Mouse (Mus musculus): ENCODE measurements around the gene Pcdh7. TPM values are rescaled to one million over a fixed set of nuclear protein-coding genes. Genes with fewer than 3 reads are reported as not detected.

The Pcdh7 gene
- polyA plus RNA-seq, 1 experiment, result 24.7 TPM

DNA sequence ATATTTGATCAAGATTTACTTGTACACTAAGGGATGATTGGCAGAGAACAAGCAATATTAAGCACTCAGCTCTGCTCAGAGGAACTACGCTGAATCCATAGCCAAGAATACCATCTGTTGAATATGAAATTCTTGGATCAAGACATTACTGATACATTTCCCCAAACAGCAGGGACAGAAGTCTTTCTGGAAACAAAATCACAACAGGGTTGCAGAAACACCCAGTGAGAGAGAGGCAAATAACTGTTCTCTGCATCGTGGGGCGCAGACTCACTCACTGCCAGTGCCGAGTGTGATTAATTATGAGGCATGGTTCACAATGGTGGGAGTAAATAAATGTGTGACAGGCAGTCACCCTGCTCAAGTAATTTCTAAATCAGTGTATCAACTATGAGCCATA lies 363.3 kb downstream of the Pcdh7 start:
- TF ChIP-seq MAX (IDR thresholded peaks at IDR 0.05) (no peak), CEBPB (IDR thresholded peaks at IDR 0.05; ENCODE audit: low read depth) (no peak), MYOG (IDR thresholded peaks at IDR 0.05; ENCODE audit: control insufficient read depth, extremely low read depth, insufficient read length) (no peak), FOSL1 (IDR thresholded peaks at IDR 0.05; ENCODE audit: insufficient read depth, low read length, poor library complexity, severe bottlenecking) (no peak), USF1 (IDR thresholded peaks at IDR 0.05; ENCODE audit: low read depth) (no peak), MYOD1 (IDR thresholded peaks at IDR 0.05; ENCODE audit: control insufficient read depth, insufficient read length, low read depth) (no peak), CTCF (IDR thresholded peaks at IDR 0.05; ENCODE audit: control insufficient read depth, insufficient read depth, insufficient read length) (no peak)
- H3K4me3 ChIP-seq (ENCODE audit: insufficient read depth, poor library complexity, severe bottlenecking), result no peak overlapping the region
- H3K36me3 ChIP-seq (ENCODE audit: control insufficient read depth, insufficient read depth), result no peaks in the 10 kb centered on the region
- no peaks in the 10 kb centered on the region for H3K27me3 ChIP-seq (ENCODE audit: control insufficient read depth, insufficient read depth, insufficient read length)
- no peaks in the 10 kb centered on the region for H3K79me3 ChIP-seq (ENCODE audit: low read depth)
- no peaks in the 10 kb centered on the region for H3K79me2 ChIP-seq (ENCODE audit: control insufficient read depth, insufficient read depth)
- no peak overlapping the region for H3ac ChIP-seq (ENCODE audit: control insufficient read depth, insufficient read length, low read depth)

DNA sequence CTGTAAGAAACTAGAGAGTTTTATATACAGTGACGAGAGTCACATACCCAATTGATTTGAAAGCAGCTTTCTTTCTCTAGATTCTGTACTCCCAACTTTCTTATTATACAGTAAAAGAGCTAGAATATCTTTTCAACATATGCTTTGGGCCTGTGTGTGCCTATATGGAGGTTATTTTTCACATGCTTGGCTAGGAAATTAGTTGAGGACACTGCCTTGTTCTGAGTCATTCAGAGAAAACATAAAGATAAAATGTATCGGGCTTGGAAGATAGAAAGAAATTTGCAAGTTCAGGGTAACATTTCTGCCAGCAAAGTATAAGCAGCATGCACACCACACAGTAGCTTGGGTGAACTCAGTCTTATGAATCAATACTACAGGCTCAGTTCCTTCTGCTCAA lies 364.5 kb downstream of the Pcdh7 start:
- TF ChIP-seq MYOG (IDR thresholded peaks at IDR 0.05; ENCODE audit: control insufficient read depth, extremely low read depth, insufficient read length), result no peak
- TF ChIP-seq CEBPB (IDR thresholded peaks at IDR 0.05; ENCODE audit: low read depth), result no peak
- no peak for TF ChIP-seq USF1 (IDR thresholded peaks at IDR 0.05; ENCODE audit: low read depth)
- no peak for TF ChIP-seq MYOD1 (IDR thresholded peaks at IDR 0.05; ENCODE audit: control insufficient read depth, insufficient read length, low read depth)
- no peak for TF ChIP-seq FOSL1 (IDR thresholded peaks at IDR 0.05; ENCODE audit: insufficient read depth, low read length, poor library complexity, severe bottlenecking)
- TF ChIP-seq CTCF (IDR thresholded peaks at IDR 0.05; ENCODE audit: control insufficient read depth, insufficient read depth, insufficient read length), result no peak
- TF ChIP-seq MAX (IDR thresholded peaks at IDR 0.05), result no peak

GRCm38 (mm10) chr5:58083056-58083455 lies 365.3 kb downstream of the Pcdh7 start:
- Histone ChIP-seq H3ac (ENCODE audit: control insufficient read depth, insufficient read length, low read depth) (no peak overlapping the region), H3K4me3 (ENCODE audit: insufficient read depth, poor library complexity, severe bottlenecking) (no peak overlapping the region), H3K79me3 (ENCODE audit: low read depth) (no peaks in the 10 kb centered on the region), H3K36me3 (ENCODE audit: control insufficient read depth, insufficient read depth) (no peaks in the 10 kb centered on the region), H3K79me2 (ENCODE audit: control insufficient read depth, insufficient read depth) (no peaks in the 10 kb centered on the region), H3K27me3 (ENCODE audit: control insufficient read depth, insufficient read depth, insufficient read length) (no peaks in the 10 kb centered on the region)
- TF ChIP-seq MYOG (IDR thresholded peaks at IDR 0.05; ENCODE audit: control insufficient read depth, extremely low read depth, insufficient read length) (no peak), MYOD1 (IDR thresholded peaks at IDR 0.05; ENCODE audit: control insufficient read depth, insufficient read length, low read depth) (no peak), USF1 (IDR thresholded peaks at IDR 0.05; ENCODE audit: low read depth) (no peak), CTCF (IDR thresholded peaks at IDR 0.05; ENCODE audit: control insufficient read depth, insufficient read depth, insufficient read length) (no peak), CEBPB (IDR thresholded peaks at IDR 0.05; ENCODE audit: low read depth) (no peak), FOSL1 (IDR thresholded peaks at IDR 0.05; ENCODE audit: insufficient read depth, low read length, poor library complexity, severe bottlenecking) (no peak), MAX (IDR thresholded peaks at IDR 0.05) (no peak)

More for the DNA sequence above, 364.5 kb downstream of the Pcdh7 start:
- no peaks in the 10 kb centered on the region for H3K27me3 ChIP-seq (ENCODE audit: control insufficient read depth, insufficient read depth, insufficient read length)
- H3K79me3 ChIP-seq (ENCODE audit: low read depth), result no peaks in the 10 kb centered on the region
- H3ac ChIP-seq (ENCODE audit: control insufficient read depth, insufficient read length, low read depth), result no peak overlapping the region
- no peaks in the 10 kb centered on the region for H3K36me3 ChIP-seq (ENCODE audit: control insufficient read depth, insufficient read depth)
- H3K79me2 ChIP-seq (ENCODE audit: control insufficient read depth, insufficient read depth), result no peaks in the 10 kb centered on the region
- H3K4me3 ChIP-seq (ENCODE audit: insufficient read depth, poor library complexity, severe bottlenecking), result no peak overlapping the region

DNA sequence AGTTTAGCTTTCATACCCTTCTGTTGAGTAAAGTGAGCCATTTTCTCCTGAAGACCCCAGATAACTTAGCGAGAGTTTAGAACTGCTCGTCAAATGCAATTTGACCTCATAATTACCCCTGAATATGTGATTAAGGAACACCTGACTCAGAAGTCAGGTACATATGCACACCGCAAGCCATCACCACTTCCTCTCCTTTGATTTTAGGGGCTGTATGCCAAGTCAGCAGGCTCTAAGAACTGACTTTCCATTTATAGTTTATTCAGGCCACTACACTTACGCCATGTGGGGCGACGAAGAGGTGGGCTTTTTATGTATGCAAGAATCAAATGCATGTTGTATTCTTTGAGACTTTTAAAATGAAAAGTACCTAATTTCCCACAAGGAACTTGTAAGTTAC lies 366.2 kb downstream of the Pcdh7 start:
- Histone ChIP-seq H3K79me2 (ENCODE audit: control insufficient read depth, insufficient read depth) (no peaks in the 10 kb centered on the region), H3K27me3 (ENCODE audit: control insufficient read depth, insufficient read depth, insufficient read length) (no peaks in the 10 kb centered on the region), H3ac (ENCODE audit: control insufficient read depth, insufficient read length, low read depth) (no peak overlapping the region), H3K4me3 (ENCODE audit: insufficient read depth, poor library complexity, severe bottlenecking) (no peak overlapping the region), H3K79me3 (ENCODE audit: low read depth) (no peaks in the 10 kb centered on the region), H3K36me3 (ENCODE audit: control insufficient read depth, insufficient read depth) (no peaks in the 10 kb centered on the region)
- TF ChIP-seq FOSL1 (IDR thresholded peaks at IDR 0.05; ENCODE audit: insufficient read depth, low read length, poor library complexity, severe bottlenecking), result no peak
- no peak for TF ChIP-seq CEBPB (IDR thresholded peaks at IDR 0.05; ENCODE audit: low read depth)
- TF ChIP-seq MYOG (IDR thresholded peaks at IDR 0.05; ENCODE audit: control insufficient read depth, extremely low read depth, insufficient read length), result no peak
- TF ChIP-seq MAX (IDR thresholded peaks at IDR 0.05), result no peak
- TF ChIP-seq CTCF (IDR thresholded peaks at IDR 0.05; ENCODE audit: control insufficient read depth, insufficient read depth, insufficient read length), result no peak
- TF ChIP-seq MYOD1 (IDR thresholded peaks at IDR 0.05; ENCODE audit: control insufficient read depth, insufficient read length, low read depth), result no peak
- no peak for TF ChIP-seq USF1 (IDR thresholded peaks at IDR 0.05; ENCODE audit: low read depth)

DNA sequence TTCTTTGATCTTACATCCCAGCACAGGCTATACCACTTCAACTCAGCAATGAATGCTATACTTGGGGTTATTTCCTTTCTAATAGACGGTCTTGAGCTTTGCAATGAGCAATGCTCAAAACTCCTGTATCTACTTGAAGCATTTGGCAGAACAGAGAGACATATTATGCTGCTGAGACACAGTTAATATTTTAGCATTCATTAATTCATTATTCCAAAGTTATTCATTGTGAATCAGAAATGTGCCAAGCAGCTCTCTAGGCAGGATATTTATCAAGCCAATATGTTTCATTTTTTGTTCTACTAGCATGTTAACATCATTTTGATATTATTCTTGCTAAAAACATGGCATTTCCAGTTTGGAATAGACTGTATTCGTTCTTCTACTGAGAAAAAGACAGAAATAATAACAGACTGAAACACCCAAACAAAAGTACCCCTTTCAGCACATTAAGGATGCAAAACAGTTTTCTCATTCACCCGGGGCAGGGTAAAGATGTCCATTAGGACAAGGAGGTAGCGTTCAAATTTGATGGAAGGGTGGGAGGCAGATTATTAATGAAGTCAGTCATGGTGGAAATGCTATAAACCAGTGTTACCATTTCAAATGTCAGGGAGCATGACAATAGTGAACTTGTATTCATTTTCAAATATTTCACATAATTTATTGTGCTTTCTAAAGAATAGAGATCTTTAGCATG lies 391.0 kb downstream of the Pcdh7 start:
- Histone ChIP-seq H3K4me3 (ENCODE audit: insufficient read depth, poor library complexity, severe bottlenecking) (no peak overlapping the region), H3K27me3 (ENCODE audit: control insufficient read depth, insufficient read depth, insufficient read length) (no peaks in the 10 kb centered on the region), H3K36me3 (ENCODE audit: control insufficient read depth, insufficient read depth) (no peaks in the 10 kb centered on the region), H3ac (ENCODE audit: control insufficient read depth, insufficient read length, low read depth) (no peak overlapping the region), H3K79me3 (ENCODE audit: low read depth) (no peaks in the 10 kb centered on the region), H3K79me2 (ENCODE audit: control insufficient read depth, insufficient read depth) (no peaks in the 10 kb centered on the region)
- TF ChIP-seq MYOD1 (IDR thresholded peaks at IDR 0.05; ENCODE audit: control insufficient read depth, insufficient read length, low read depth), result no peak
- no peak for TF ChIP-seq FOSL1 (IDR thresholded peaks at IDR 0.05; ENCODE audit: insufficient read depth, low read length, poor library complexity, severe bottlenecking)
- no peak for TF ChIP-seq CTCF (IDR thresholded peaks at IDR 0.05; ENCODE audit: control insufficient read depth, insufficient read depth, insufficient read length)
- no peak for TF ChIP-seq MYOG (IDR thresholded peaks at IDR 0.05; ENCODE audit: control insufficient read depth, extremely low read depth, insufficient read length)
- no peak for TF ChIP-seq CEBPB (IDR thresholded peaks at IDR 0.05; ENCODE audit: low read depth)
- no peak for TF ChIP-seq USF1 (IDR thresholded peaks at IDR 0.05; ENCODE audit: low read depth)
- TF ChIP-seq MAX (IDR thresholded peaks at IDR 0.05), result no peak

Data from C2C12 (cell line).